Mouse (Mus musculus): Measurements from ENCODE around the gene Tmem247.

DNA sequence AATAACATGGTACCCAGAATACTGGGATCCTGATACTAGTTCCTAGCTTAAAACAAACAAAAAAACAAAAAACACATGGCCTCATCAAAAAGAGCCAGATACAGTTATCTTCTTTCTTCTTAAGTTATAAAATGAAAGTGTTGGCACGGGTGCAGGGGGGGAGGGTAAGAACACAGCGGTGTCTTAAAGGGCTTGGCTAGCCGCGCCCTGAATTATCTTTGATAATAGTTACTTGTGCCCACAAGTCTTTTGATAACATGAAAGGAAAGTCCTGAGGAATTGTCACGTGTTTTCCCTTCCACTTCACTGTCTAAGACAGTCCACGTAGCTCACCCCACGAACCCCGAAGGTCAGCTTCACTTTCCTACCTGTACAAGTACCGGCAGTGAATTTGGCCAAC, 40.2 kb upstream of the Tmem247 start:
- TF ChIP-seq POLR2A (IDR thresholded peaks at IDR 0.05; ENCODE audit: borderline replicate concordance, insufficient read depth, low read length) (no peak), CTCF (IDR thresholded peaks at IDR 0.05; ENCODE audit: borderline replicate concordance, insufficient read depth, low read depth, low read length) (no peak)

Measured in cerebellum, adult 2 months (tissue).